Mouse (Mus musculus): Measurements from ENCODE around the gene Srrm4.

Srrm4 gene

DNA sequence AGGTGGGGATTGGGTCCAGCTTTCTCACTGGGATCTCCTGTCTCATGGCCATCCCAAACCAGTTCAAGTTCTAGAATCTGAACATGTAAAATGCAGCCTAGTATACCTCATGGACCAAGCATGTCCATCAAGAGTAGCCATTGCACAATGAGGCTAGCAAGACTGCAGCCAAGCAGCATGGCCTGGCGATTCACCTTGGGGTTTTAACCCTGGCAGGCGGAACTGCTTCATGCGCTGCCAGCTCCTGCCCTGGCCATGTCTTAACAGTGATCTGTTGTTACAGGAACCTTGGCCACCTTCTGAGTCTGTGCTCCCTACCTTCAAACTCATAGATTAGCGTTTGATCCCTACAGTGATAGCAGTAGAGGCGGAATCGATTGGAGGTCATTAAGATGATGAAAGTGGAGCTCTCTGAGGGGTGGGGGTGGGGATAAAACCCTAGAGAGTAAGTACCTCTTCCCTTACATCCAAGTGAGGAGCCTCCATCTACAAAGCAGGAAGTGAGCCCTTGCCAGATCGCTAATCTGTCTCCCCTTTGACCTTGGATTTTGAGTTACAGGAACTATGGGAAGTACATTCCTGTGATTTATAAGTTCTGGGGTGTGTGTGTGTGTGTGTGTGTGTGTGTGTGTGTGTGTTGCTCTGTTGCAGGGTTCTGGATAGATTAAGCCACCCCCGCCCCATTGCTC is 191.4 kb downstream of the Srrm4 start:
- DNase-seq: no peak

DNA sequence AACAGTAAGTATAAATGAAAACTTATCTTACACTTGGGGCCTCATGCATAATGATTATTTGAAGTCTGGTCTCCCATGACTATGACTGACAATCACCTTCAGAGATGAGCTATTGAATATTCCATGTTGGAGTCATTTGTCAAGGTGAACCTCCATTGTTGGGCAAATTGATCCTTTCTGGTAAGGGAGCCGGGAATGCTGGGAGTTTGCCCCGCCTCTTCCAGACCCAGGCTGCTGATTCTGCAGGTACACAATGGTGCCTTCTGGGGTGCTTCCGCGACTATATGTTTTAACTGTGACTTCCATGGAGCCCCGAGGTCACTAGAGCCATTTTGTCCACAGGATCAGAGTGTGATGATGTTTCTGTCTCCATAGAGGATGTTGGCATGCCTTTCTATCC is 195.5 kb downstream of the Srrm4 start:
- no peak for DNase-seq

DNA sequence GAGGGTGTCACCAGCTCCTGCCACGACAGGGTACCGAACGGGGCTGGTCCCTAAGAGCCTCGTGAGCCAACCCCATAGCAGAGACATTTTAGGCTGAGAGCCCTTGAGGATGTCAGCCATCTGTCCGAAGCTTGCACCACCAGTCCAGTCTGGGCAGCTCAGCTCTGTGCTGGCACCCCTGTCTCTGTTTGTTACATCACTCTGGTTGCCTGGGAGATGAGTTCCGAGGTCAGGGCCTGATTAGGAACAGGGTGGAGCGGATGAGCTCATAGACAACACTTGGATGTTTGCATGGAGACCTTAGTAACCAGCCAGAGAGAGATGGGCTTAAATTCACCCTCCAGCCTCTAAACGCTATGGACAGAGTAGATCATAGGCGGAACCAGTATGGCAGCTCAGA is 199.0 kb downstream of the Srrm4 start:
- DNase-seq: no peak

- DNase-seq: no peak
These were observed 201.6 kb downstream of the Srrm4 start for GRCm38 (mm10) chr5:116389856-116390542.

DNA sequence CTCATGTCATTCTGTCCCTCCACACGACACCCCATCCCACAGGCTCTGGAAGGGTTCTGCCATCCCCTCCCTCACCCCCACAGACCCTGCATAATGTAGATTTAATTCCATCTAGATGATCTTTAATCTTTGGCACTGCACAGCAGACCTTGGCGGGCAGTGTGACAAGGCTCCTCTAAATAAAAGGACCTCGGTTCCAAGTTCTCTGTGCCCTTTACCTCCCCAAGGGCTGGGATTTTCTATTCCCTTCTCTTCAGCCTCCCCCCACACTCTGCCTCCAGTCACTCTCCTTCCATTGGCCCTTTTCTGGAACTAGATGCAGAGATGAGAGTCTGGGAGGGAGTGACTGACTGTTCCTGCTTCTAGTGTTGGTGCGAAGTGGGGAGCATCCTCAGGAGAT is 202.3 kb downstream of the Srrm4 start:
- DNase-seq: no peak

Measured in thymus, postnatal 25 days (tissue).